Comparison of ENCODE assay signal across 9 mouse cellular contexts in the genomic region with DNA sequence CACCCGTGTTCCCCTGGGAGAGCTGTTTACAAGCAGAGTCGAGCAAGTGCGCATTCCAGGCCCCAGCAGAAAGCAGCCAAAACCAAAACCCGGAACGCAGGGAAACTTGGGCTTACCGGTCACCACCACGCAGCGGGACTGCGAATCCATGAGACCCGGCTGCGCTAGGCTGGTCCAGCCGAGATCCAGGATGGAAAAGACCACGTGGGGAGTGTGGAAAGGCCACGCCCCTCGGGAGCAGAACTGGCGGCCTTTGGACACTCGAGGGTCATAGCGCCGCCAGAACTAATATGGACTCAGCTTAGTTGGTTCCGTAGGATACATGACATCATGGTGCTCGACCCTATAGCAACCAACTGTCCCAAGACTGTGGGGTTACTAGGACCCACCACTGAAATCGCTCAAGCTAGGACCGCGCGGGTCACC. TPM values are rescaled to one million over a fixed set of nuclear protein-coding genes. Genes with fewer than 3 reads are reported as not detected.
DNase-seq lines count a peak whose midpoint lies in the region; ATAC-seq and TF ChIP-seq lines count a peak whose summit lies in the region.
"Had no signal": no experiment of that assay in that cellular context is flagged by ENCODE, and none has a peak within 500 bp of the region (broad histone marks: within the 10 kb centered on the region; RNA-seq: fewer than 3 reads in every experiment).

A gene (minus strand): TSS at position 206 of the 426 bp plus-strand sequence.

- 5% methylated on average over 25 of the region's 25 CpGs for WGBS in liver, adult 2 months

- H3K4me1 ChIP-seq in brown adipose tissue, adult 24 weeks (ENCODE audit: control insufficient read depth, insufficient read depth, insufficient read length, low read length) = peaks cover 7% of the 10 kb centered on the region
- no peaks in the 10 kb centered on the region for H3K4me1 ChIP-seq in liver, adult 2 months (ENCODE audit: control insufficient read depth, insufficient read depth, low read length)

- TF ChIP-seq POLR2A in liver, adult 2 months (IDR thresholded peaks at IDR 0.05; ENCODE audit: extremely low read depth, insufficient read depth, low read length) = 0 out of 2 replicates have a peak, but pooled peaks have one; percentile 11
- peak; percentile 24 for TF ChIP-seq POLR2A in myocyte (IDR thresholded peaks at IDR 0.05; ENCODE audit: insufficient read length, low read depth)

- H3K27me3 ChIP-seq in liver, adult 2 months (ENCODE audit: control insufficient read depth, insufficient read depth, low read length) = no peaks in the 10 kb centered on the region
- no peaks in the 10 kb centered on the region for H3K27me3 ChIP-seq in myocyte (ENCODE audit: control insufficient read depth, insufficient read depth, insufficient read length)

- peak; percentile 16 for ATAC-seq in inflammation-experienced regulatory T-cells, adult 6 months

- H3K36me3 ChIP-seq in liver, adult 2 months (ENCODE audit: control insufficient read depth, insufficient read depth, low read length) = no peaks in the 10 kb centered on the region
- no peaks in the 10 kb centered on the region for H3K36me3 ChIP-seq in myocyte (ENCODE audit: control insufficient read depth, insufficient read depth)

- peak within 1 kb of the TSS; percentile 88 for H3K27ac ChIP-seq in layer of hippocampus, adult 2 months
- peak within 1 kb of the TSS; percentile 51 for H3K27ac ChIP-seq in brown adipose tissue, adult 24 weeks (replicated peaks; ENCODE audit: low read depth, low read length)
- H3K27ac ChIP-seq in liver, adult 2 months (replicated peaks; ENCODE audit: insufficient read depth, low read depth, low read length) = no peak within 1 kb of the TSS

- no peak within 1 kb of the TSS for H3ac ChIP-seq in myocyte (ENCODE audit: control insufficient read depth, insufficient read length)

- no peaks in the 10 kb centered on the region for H3K79me2 ChIP-seq in liver, adult 2 months (ENCODE audit: control insufficient read depth, insufficient read depth, low read length)
- no peaks in the 10 kb centered on the region for H3K79me2 ChIP-seq in myocyte (ENCODE audit: control insufficient read depth, insufficient read depth)

- no peak for TF ChIP-seq CTCF in layer of hippocampus, adult 2 months (conservative IDR thresholded peaks at IDR 0.05)
- no peak for TF ChIP-seq CTCF in liver, adult 2 months (IDR thresholded peaks at IDR 0.05; ENCODE audit: low read depth, low read length)

- intact Hi-C loops in gastrocnemius, postnatal 36 days (cut with DNase I) = loop anchor here (5.0 kb wide), 1 partner anchor 42 kb away; no protein-coding TSS in a partner anchor

- peak within 1 kb of the TSS; percentile 51 for H3K4me3 ChIP-seq in layer of hippocampus, adult 2 months
- peak within 1 kb of the TSS; percentile 46 for H3K4me3 ChIP-seq in brown adipose tissue, adult 24 weeks (ENCODE audit: insufficient read depth, low read depth, low read length)
- H3K4me3 ChIP-seq in liver, adult 2 months (ENCODE audit: insufficient read depth, low read depth, low read length) = peak within 1 kb of the TSS; percentile 10; the same call in 1 of the 2 replicates
- H3K4me3 ChIP-seq in myocyte = no peak within 1 kb of the TSS

- H3K4me2 ChIP-seq in myocyte (ENCODE audit: low read depth) = peak within 1 kb of the TSS; percentile 37

- no peak for DNase-seq in layer of hippocampus, adult 2 months (ENCODE audit: low spot score in 2 of 2)
- DNase-seq in layer of hippocampus, adult 9-11 months = no peak
- peak; percentile 49 to 59 for DNase-seq in gastrocnemius, postnatal 36 days
- DNase-seq in liver, adult 2 months (ENCODE audit: extremely low read depth, low read depth, low spot score) = peak; percentile 70
- peak; percentile 34 for DNase-seq in yolk sac, embryonic 10.5 days (ENCODE audit: low spot score)

- peak within 1 kb of the TSS; percentile 49 for H3K9ac ChIP-seq in liver, adult 2 months (ENCODE audit: low read depth, low read length)

TF ChIP-seq in myocyte, 11 proteins besides CTCF, POLR2A, EP300 and RAD21:
- TF ChIP-seq MYOD1 (IDR thresholded peaks at IDR 0.05; ENCODE audit: control insufficient read depth in 1 of 3, insufficient read length in 2 of 3, low read depth in 2 of 3) (peak in 2 of 3 experiments; percentile 10 to 59), REST (IDR thresholded peaks at IDR 0.05; ENCODE audit: insufficient read depth, insufficient read length) (no peak), E2F4 (IDR thresholded peaks at IDR 0.05; ENCODE audit: insufficient read depth) (no peak), USF1 (IDR thresholded peaks at IDR 0.05; ENCODE audit: low read depth) (no peak), MYOG (IDR thresholded peaks at IDR 0.05; ENCODE audit: control insufficient read depth in 1 of 3, insufficient read depth in 1 of 3, insufficient read length in 2 of 3, low read depth in 2 of 3) (peak; percentile 45 to 87 (median 76)), TCF3 (IDR thresholded peaks at IDR 0.05; ENCODE audit: insufficient read length, low read depth) (peak; percentile 23)

RNA-seq across cellular contexts. Expression of the gene that starts here (rescaled TPM):
- 1 to 10 TPM; 3.2 to 3.6 TPM for total RNA-seq in layer of hippocampus, adult 2 months (2021)
- polyA plus RNA-seq in brown adipose tissue, adult 24 weeks (2012; ENCODE audit: insufficient read depth, insufficient read length, missing spikeins) = not detected in 2 replicates
- 1 to 10 TPM; 4.6 to 5.4 TPM for total RNA-seq in gastrocnemius, postnatal 36 days (2021)
- polyA plus RNA-seq in inflammation-experienced regulatory T-cells, adult 6 months (2017; shearing (Covaris generic)) = 1 to 10 TPM in 2 of 3 experiments, under 1 TPM in 1; 0.98 to 6.9 (median 4.2) TPM
- 1.1 and 1.5 TPM in 2 replicates for total RNA-seq in liver, adult 2 months (2014; rRNA removed)
- polyA plus RNA-seq in liver, adult 2 months (2012; rRNA removed) = 0.15 and 0.32 TPM in 2 replicates
- polyA plus RNA-seq in myocyte (2012; fragmentation: generic; extraction: Trizol) = 0.22 TPM
- total RNA-seq: MEL had no signal

Comparison
In these comparisons a context has a peak if more than half of its experiments do, and no peak if none do; other contexts are left out.
1. DNase-seq: peak in gastrocnemius, postnatal 36 days (2 of 2), liver, adult 2 months (single experiment) and yolk sac, embryonic 10.5 days (single experiment); none in layer of hippocampus, adult 2 months (0 of 2) and layer of hippocampus, adult 9-11 months (single experiment).